Mouse (Mus musculus): ENCODE measurements around the gene 5730596B20Rik.

- TF ChIP-seq POLR2A (IDR thresholded peaks at IDR 0.05; ENCODE audit: borderline replicate concordance, extremely low read depth, insufficient read depth, insufficient read length, poor library complexity, severe bottlenecking): no peak
- no peak for TF ChIP-seq CTCF (IDR thresholded peaks at IDR 0.05; ENCODE audit: borderline replicate concordance, extremely low read depth, insufficient read depth, insufficient read length)
Measured at GRCm38 (mm10) chr6:52184668-52185067, 7.4 kb downstream of the 5730596B20Rik start.
